Mouse (Mus musculus) heart, adult 9 months (tissue): ENCODE measurements around the gene Cecr2.
A peak's percentile ranks its signal among the peaks of the same experiment; 100 is the strongest.
"Not testable (repeated sequence)": the region's sequence is repeated elsewhere in the genome, so short reads cannot be mapped to it uniquely, and the experiment has no call there.

Experiments
- DNase-seq, 2 experiments: peaks; one replicate each; pipeline ENCODE4 v3.0.0; 2022; ENCODE audit warnings: low spot score in 2 of 2

Gene Cecr2

DNA sequence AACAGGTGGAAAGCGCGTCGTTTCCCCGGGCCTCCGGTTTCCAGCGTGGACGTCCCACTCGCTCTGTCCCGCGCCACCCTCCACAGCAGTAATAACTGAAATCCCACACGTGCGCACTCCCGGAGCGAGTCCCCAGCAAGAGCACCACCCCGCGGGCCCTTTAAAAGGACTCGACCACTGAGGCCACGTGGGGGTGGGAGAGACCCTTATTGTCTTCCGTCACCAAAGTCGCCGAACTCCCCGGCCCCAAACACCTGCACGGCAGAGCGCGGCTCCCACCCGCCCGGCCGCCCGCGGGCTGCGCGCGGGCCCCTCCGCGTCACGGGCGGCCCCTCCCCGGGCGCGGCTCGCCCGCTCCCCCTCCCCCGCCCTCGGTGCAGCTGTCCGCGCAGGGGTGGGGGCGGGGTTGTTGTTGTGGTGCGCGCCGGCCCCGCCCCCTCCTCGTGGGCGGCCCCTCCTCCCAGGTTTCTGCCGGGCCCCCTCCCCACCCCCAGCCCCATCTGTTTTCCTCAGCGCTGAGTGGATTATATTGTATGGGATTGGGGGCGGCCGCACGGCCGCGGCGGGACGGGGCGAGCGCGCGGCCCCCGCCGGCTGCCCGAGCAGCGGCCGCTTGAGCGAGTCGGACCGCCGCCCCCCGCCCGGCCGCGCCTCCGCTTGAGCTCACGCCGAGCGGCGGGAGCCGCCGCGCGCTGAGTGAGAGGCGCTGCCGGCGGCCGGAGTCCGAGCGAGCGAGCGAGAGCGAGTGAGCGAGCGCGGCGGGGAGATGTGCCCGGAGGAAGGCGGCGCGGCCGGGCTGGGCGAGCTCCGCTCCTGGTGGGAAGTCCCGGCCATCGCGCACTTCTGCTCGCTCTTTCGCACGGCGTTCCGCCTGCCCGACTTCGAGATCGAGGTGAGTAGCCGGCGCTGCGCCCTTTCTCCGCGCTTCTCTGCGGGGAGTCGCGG is at the start of gene Cecr2:
Gene Cecr2, plus strand, starts transcription at position 554 of the 945 bp plus-strand sequence.
- peak; percentile 80 to 83 for DNase-seq

DNA sequence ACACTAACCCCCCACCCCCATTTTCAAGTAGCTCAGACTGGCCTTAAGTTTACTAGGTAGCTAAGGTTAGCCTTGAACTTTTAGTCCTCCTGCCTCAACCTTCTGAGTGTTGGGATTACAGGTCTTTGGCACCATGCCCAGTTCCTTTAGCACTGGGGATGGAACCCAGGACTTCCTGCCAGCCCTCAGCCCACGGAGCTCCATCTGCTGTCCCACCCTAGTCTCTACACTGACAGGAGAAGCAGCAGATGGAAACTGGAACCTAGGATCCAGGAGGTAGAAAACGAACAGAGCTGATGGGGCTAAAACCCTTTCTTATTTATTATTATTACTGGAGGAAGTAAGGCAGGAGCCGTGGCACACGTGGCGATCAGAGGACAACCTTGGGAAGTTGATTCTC is 48.6 kb upstream of the Cecr2 start:
- DNase-seq = no peak

DNA sequence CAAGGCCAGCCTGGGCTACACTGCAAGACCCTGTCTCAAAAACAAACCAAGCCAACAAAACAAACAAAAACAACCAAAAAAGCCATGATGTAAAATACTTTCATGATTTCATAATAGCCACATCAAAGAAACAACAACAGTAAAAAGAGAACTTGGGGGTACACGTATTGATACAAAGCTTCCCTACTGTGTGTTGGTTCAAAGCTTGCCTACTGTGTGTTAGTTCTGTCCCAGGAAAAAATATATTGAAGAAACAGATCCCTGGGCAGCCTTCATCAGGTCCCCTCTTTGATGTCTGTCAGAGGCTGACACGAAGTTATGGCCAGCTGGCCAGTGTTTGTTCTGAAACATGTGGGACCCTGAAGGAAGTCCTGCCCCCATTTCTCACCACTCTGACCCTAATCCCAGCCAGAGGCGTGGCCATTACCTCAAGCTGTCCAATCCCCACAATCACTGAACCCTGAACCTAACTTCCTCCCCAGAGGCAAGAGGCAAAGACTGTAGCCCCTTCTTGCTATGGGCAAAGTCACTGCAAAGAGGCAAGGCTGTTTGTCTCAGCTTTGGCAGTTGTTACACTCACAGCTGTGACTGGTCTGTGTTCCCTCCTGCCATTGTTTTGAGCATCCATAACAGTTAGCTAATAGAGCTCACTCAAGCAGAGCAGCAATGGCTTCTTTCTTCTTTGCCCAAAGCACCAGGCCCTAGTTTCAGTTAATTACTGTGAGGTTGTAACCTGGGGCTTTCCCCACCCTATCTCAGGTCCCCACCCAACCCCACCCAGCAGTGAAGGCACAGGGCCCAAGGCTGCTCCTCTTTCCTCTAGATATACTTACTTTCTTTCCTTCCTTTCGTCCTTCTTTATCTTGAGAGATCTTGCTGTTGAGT is 47.4 kb upstream of the Cecr2 start:
- DNase-seq = no peak

DNA sequence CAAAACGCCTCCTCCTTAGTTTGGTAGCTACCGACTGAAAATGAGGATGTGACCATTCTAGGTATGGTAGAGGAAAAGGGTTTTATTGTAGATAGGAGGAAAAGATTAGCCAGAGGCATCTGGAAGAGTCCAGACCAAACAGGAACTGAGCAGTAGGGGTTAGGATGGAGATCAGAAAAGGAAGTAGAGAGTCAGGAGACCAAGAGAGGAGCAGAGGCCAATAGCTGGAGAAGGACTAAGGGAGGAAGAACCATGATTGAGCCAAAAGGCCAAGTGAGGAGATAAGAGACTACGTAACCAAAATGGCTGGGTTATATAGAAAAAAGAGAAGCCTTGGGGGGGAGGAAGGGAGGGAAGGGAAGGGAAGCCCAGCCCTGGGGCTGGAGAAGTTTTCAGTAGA is 46.0 kb upstream of the Cecr2 start:
- no peak for DNase-seq

DNA sequence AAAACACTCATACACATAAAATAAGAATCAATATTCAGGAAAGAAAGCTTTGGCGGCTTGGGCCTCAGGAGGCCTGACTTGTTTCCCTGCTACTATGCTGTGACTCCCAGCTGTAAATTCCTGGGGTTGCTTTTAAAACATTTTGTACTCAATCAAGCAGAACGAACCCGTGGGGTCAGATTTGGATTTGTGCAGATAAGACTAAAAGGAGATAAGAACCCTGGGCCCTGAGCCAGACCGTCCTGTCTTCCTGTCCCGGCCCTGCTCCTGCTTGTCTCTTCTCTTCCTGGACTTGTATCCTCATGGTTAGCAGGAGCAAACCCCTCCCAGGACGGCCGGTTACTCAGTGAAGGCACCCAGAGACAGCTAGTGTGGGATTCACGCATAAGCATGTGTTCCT is 41.1 kb upstream of the Cecr2 start:
- DNase-seq = peak in 1 of 2 experiments; percentile 12

DNA sequence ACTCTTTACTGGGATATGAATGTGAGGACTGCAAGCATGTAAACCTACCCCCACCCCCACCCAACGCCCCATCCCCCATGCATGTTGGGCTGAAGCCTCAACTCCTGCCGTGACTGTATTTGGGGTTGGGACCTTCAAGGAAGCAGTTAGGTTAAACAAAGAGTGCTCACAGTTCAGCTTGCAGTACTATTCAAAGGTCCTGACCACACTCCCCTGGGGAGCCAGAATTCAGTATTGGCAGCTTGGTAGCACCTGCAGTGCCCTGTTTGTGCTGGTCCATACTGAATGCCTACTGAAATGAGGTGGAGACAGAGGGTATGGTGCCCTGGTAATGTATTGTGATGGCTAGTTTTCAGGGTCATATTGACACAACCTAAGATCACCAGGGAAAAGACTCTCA is 39.1 kb upstream of the Cecr2 start:
- no peak for DNase-seq

DNA sequence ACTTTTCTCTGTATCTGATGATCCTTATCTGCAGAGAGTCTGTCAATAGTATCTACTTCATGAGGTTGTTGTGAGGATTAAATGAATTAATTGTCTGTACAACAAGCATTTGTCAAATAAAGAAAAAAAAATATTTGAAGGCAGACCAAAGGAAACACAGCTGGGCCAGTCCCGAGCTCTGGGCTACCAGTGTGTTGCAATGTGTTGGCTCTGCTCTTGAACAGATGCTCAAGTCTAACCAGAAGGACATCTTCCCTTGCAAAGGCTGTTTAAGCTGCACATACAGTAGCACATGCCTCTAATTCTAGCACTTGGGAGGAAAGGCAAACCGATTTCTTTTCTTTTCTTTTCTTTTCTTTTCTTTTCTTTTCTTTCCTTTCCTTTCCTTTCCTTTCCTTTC is 37.2 kb upstream of the Cecr2 start:
- DNase-seq = peak; percentile 21 to 42

DNA sequence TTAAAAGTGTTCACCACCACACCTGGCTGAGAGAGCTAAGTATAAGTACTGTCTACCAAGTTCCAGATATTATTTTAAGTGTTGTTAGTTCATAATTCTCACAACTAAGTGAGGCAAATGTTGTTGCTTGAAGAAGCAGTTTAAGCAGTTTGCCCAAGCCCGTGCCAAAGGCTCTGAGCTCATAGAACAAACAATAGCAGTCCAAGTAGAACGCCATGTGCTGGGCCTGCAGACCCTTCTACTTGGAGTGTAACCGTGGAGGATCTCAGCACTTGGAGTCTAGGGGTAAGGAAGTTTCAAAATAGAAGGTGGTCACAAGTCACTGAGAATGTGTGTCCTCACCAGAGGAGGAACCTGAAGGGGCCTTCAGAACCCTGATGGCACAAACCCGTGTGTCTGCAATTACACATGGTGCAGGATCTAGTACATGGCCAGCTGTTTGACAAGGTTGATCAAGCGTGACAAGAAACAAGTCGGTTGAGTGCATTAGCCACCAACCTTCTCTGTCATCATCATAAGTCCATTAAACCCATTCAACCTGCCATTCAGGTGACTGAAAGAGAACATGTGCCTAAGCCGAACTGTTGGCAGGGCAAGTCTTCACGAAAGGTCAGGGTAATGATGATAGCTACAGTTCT is 30.7 kb upstream of the Cecr2 start:
- DNase-seq = no peak

DNA sequence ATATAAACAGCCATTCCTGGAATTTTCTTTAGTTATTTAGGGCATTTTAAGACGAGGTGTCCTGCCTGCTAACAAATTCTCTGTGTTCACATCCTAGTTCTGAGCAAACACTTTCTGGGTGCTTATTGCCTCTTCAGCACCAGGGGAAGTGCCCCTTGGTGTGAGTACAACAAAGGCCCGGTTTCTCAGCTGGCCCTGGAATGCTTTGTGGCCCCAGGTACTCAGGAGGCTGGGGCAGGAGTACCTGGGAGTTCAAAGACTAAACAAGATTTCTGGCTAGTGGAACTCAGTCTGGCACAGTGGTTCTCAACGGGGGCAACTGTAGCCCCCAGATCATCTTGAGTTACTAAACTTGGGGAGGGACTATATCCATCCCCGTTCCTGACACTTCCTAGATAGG is 26.6 kb upstream of the Cecr2 start:
- DNase-seq = no peak

DNA sequence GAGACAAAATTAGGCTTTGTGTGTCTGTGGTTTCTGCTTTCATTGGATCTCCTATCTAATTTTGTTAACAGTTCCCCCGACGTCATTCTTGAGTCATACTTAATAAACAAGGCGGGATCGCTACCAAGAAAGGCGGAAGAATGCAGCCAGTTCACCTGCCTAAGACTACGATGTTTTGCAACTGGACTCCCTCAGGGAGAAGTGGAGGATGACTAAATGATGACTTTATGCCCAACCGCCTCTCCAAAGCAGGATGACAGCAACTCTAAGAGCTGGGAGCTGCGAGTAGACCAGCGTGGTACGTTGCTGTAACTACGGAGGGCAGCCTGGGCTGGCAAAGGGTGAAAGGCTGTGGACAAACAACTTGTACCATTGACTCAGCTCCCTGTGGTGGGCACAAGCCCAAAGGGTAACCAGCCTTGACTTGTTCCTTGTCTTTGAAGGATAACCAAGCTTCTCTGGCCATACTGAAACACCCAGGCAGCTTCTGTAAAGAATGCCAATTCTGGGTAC is 24.2 kb upstream of the Cecr2 start:
- DNase-seq = no peak

DNA sequence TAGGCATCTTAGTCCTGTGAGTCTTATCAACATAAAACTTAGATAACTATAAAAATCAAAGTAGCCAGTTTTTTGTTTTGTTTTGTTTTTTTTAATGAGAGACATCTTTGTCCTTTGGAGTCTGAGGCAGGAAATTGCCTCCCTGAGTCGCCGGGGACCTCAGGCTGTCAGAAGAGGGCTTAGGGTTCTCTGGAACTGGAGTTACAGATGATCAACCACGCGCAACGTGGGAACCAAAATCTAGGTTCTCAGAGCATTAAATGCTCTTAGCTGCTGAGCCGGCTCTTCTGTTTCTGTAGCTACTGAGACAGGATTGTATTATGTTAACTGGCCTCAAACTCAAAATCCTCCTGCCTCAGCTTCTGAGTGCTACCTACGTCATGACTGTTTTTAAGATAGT is 22.4 kb upstream of the Cecr2 start:
- DNase-seq = no peak

DNA sequence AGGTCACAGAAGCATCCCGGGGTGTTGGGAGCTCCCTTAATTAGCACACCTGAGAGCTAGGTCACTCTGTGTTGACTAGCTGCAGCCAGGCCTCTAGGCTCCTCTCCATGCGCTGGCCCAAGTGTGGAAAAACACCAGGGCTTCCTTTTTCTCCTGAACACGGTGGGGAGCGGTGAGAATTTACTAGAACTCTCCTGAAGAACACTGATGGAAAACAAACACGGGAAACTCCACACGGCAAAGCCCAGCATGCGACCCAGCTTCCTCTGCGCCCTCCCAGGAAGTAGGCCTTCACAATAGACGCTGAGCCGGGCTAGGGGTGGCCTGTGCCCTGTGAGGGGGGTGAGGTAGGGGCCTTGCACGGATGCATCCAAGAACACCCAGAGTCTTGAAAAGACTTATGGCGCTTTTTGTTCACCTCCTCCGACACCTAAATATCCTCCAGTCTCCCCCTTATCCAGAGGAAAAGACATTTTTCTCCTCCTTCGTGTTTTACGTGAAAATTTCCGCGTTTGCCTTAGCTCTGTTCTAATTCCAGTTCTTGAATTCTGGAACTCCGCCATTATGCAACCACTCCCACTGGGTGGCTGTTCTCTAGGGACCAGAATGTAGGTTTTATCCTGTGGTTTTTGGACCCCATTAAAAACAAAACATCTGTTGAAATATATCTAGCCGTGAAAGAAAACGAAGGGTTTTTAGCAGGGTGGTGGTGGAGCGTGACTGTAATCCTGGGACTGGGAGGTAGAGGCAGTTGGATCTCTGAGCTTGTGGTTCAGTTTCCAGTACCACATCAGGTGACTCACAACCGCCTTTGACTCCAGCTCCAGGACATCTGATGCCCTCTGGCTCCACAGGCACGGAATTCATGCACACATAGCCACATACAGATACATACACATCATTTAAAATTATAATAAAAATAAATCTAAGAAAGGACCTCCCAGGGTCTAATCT is 21.5 kb upstream of the Cecr2 start:
- peak; percentile 61 to 73 for DNase-seq

DNA sequence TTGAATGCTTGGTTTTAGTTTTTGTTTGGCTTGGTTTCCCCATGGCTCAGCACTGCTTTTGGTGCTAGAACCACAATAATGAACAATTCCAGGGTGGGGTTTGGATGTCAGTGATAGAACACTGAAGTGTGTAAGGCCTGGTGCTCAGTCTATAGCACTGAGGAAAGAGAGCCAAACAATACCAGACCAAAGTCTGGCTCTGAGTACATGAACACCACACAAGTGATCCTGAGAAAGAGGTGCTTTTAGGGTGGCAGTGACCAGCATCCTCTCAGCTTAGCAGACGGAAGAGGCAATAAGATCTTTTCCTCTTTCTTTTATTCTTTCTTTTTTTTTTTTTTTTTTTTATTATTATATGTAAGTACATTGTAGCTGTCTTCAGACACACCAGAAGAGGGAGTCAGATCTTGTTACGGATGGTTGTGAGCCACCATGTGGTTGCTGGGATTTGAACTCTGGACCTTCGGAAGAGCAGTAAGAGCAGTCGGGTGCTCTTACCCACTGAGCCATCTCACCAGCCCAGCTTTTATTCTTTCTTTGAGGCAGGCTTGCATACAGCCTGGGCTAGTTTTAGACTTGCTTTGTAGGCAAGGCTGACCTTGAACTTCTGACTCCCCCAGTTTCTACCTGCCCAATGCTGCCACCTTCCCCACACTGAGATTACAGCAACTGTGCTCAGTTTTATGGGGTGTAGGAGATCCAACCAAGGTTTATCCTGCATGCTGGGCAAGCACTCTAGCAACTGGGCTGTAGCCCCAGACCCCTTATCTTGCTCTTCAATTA is 18.7 kb upstream of the Cecr2 start:
- DNase-seq = not testable (repeated sequence)

DNA sequence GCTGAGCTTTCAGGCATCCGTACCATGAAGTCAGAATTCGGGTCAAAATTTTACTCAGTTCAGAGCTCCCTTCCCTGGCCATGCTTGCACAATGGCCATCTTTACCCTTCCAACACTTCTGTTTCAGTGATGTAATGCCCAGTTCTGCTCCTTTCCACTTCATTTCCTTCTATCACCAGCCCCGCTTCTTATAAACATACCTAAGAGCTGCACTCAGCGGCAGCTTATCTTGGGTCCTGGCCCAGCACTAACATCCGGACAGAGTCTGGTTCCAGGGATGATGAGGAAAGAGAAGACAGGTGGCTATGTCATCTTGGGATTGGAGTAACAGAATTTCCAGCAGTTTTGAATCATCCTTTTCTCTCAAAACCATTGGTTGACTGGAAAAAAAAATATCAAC is 18.0 kb upstream of the Cecr2 start:
- DNase-seq = peak; percentile 28 to 45

DNA sequence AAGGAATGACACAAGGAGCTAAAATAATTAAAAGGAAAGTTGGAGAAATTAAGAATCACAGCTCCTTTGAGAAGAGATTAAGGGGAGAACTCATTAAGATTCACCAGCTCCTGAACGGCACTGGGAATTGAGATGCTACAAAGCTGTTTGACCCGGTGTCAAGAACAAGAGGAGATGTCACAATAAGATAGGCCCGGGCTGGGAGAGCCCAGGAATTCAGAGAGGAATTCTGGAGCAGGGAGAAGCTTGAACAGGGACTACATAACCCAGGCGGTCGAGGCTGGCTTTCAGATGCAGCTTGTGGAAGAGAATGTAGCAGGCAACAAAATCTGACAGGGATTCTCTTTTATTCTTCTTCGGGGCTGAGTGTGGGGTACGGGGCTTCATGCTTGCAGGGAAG is 13.5 kb upstream of the Cecr2 start:
- no peak for DNase-seq

DNA sequence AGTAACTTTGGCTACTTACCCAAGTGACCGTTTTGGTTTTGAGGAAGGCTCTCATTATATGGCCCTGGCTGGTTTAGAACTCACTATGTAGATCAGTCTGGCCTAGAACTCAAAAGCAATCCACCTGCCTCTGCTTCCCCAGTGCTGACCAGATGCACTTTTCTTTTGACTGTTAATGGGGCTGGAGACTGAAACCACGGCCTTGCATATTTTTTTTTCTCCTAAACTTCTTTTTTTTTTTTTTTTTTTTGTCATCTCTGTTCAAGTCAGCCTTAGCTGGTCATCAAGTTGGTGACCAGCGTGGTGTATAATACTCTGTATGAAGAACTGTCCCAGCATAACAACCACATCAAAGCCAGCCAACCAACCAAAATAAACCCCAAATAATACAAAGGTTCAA is 10.5 kb upstream of the Cecr2 start:
- no peak for DNase-seq

DNA sequence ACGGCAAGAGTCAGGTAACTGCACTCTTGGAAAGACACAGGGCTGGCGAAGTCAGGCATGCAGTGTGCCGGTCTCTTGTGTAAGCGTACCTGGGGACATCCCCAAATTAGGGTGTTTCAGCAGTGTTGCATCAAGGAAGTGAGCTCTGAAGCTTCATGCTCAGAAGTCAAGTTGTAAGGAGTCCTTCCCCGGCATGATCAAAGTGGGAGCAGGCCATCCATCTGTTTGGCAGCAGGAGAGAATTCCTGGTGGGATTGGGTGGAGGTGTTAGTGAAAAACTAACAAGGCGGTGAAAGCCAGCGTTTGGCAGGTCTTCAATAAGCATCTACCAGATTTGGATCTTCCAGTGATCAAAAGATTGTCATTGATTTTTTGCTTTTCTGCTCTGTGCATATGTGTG is 7.3 kb upstream of the Cecr2 start:
- no peak for DNase-seq

DNA sequence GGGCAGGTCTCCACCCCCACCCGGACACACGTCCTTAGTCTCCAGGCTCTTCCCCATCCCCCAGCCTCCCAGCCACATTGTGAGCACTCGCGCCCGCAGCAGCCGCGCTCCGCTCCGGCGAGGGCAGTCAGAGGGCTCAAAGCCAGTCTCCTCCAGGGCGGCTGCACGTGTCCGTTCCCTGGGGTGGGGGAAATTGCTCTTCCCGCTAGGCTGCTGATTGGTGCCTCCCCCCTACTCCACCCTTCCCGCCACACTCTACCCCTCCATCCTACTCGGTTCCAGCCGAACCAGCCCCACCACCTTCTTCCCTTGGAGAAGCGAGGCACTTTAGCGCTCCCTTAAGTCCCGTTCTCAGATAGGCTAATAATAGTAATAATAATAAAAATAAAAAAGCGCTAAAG is 754 bp upstream of the Cecr2 start:
- DNase-seq = peak; percentile 80 to 81

DNA sequence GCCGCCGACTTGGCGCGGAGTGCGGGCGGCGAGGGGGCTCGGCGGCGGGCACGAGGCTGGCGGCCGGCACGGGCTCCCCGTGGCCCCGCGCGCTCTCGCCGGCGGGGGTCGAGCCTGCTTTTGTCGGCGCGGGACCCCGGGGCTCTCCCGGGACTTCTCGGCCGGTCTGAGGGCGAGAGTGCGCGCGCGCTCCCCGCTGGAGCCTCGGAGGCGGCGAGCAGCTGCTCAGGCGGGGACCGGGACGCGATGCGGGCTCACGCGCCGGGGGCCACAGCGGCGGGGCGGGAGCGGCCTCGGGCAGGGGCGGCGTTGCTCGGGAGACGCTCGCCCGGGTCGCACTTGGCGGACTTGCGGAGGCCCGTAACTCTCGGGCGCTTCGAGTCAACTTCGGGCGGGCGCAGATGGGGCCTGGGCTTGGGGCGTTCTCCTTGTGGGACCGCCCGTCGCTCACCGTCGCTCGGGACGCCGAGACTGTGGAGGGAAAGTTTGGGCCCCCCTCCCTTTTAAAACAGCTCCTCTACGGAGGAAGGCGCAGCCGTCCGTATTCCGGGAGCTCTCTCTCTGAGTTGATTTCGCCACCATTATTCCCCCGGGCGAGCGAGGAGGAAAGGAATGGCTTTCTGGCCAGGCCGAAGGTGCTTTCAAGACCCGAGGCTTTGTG is 722 bp downstream of the Cecr2 start:
- peak; percentile 40 to 48 for DNase-seq

DNA sequence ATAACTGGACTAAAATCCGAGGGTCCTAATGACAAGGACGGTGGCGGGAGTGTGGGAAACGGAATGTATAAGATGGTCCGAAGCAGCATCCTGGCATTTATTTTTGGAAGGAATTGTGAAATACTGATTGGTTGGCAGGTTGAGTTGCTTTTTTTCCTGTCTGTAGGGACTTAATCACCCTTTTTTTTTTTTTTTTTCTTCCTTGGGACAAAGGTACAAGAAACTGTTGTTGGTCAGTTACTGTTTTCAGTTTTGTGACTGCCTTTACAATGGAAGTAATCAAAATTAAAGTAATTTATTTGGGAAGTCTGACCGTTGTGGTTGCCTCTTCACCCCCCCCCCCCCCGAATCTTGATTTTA is 1.2 kb downstream of the Cecr2 start:
- no peak for DNase-seq
